Mouse (Mus musculus): ENCODE measurements around the gene Ldhc. TPM values are rescaled to one million over a fixed set of nuclear protein-coding genes. Genes with fewer than 3 reads are reported as not detected.

The Ldhc gene
- total RNA-seq, 2 experiments from 2014 or later = 1.0 to 2.3 TPM

GRCm38 (mm10) chr7:46899343-46899742, 38.3 kb downstream of the Ldhc start:
- no peak for ATAC-seq (ENCODE audit: poor library complexity, severe bottlenecking)

- peak; percentile 60 for ATAC-seq (ENCODE audit: poor library complexity, severe bottlenecking)
Observed at GRCm38 (mm10) chr7:46911250-46911649, 50.2 kb downstream of the Ldhc start.

GRCm38 (mm10) chr7:46916376-46916775, 55.4 kb downstream of the Ldhc start:
- no peak for ATAC-seq (ENCODE audit: poor library complexity, severe bottlenecking)

- no peak for ATAC-seq (ENCODE audit: poor library complexity, severe bottlenecking)
Observed at GRCm38 (mm10) chr7:46918678-46919371, 57.8 kb downstream of the Ldhc start.

DNA sequence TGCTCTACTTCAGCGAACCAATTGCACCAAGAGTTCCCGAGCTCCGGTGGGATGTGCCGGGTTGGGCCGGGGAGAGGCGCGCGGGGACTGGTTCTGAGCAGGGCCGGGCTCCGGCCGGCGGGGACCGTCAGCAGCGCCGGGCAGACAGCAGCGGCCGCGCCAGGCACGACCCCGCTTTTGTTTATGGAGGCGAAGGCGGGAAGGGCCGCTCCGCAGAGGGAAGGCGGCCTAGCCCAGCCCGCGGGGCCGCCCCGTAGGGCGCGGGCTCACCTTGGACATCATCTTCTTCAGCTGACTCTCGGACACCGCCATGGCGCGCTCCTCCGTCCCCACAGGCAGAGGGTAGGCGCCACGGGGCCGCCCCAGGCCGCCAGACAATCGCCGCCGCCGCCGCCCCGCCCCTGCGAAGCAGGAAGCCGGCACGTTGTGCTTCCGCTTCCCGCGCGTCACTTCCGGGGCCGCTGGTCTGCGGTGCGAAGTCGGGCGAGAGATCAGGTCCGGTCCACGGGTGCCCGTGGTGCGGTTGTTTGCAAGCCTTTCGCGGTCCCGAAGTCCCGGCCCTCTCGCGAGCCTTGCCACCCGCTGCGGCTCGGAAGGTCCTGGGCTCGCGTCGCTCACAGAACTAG, 58.7 kb downstream of the Ldhc start, which contains the start of gene Tsg101:
TSS of gene Tsg101 (minus strand) at position 419 of the 626 bp plus-strand sequence.
- peak; percentile 96 for ATAC-seq (ENCODE audit: poor library complexity, severe bottlenecking)

- ATAC-seq (ENCODE audit: poor library complexity, severe bottlenecking) = no peak
Observed at GRCm38 (mm10) chr7:46922075-46922474, 61.1 kb downstream of the Ldhc start.

Other genes with a start within 250 kb of the Ldhc start
- 4.1 and 8.3 TPM in 2 replicates for gene Sergef, start 221.4 kb upstream of the Ldhc start, total RNA-seq (2015)
- 8.3 and 9.3 TPM in 2 replicates for gene Sergef, start 221.4 kb upstream of the Ldhc start, total RNA-seq (2017)
- gene Tph1, start 188.7 kb upstream of the Ldhc start, total RNA-seq (2015) = not detected in 2 replicates
- gene Tph1, start 188.7 kb upstream of the Ldhc start, total RNA-seq (2017) = not detected in 2 replicates
- gene Saal1, start 150.5 kb upstream of the Ldhc start, total RNA-seq (2015) = 12.1 and 12.3 TPM in 2 replicates
- 9.9 and 12.5 TPM in 2 replicates for gene Saal1, start 150.5 kb upstream of the Ldhc start, total RNA-seq (2017)
- 0.52 and 0.87 TPM in 2 replicates for gene Saa3, start 145.5 kb upstream of the Ldhc start, total RNA-seq (2015)
- gene Saa3, start 145.5 kb upstream of the Ldhc start, total RNA-seq (2017) = 1.8 and 2.0 TPM in 2 replicates
- gene Saa4, start 128.6 kb upstream of the Ldhc start, total RNA-seq (2015) = not detected in 2 replicates
- not detected in 2 replicates for gene Saa4, start 128.6 kb upstream of the Ldhc start, total RNA-seq (2017)
- gene Saa1, start 118.2 kb upstream of the Ldhc start, total RNA-seq (2015) = not detected in 2 replicates
- gene Saa1, start 118.2 kb upstream of the Ldhc start, total RNA-seq (2017) = not detected in 2 replicates
- not detected in 2 replicates for gene Saa2, start 109.4 kb upstream of the Ldhc start, total RNA-seq (2015)
- gene Saa2, start 109.4 kb upstream of the Ldhc start, total RNA-seq (2017) = not detected in 2 replicates
- 26.0 and 27.1 TPM in 2 replicates for gene Hps5, start 65.1 kb upstream of the Ldhc start, total RNA-seq (2015)
- 58.8 and 61.3 TPM in 2 replicates for gene Hps5, start 65.1 kb upstream of the Ldhc start, total RNA-seq (2017)
- gene Gtf2h1, start 65.1 kb upstream of the Ldhc start, total RNA-seq (2015) = 36.6 and 40.0 TPM in 2 replicates
- 70.2 and 74.8 TPM in 2 replicates for gene Gtf2h1, start 65.1 kb upstream of the Ldhc start, total RNA-seq (2017)
- 278 and 286 TPM in 2 replicates for gene Ldha, start 19.7 kb upstream of the Ldhc start, total RNA-seq (2015)
- 212 and 223 TPM in 2 replicates for gene Ldha, start 19.7 kb upstream of the Ldhc start, total RNA-seq (2017)
- gene Tsg101, start 58.8 kb downstream of the Ldhc start, total RNA-seq (2015) = 94.3 and 96.9 TPM in 2 replicates
- gene Tsg101, start 58.8 kb downstream of the Ldhc start, total RNA-seq (2017) = 43.6 and 58.2 TPM in 2 replicates
- gene Uevld, start 97.3 kb downstream of the Ldhc start, total RNA-seq (2015) = 18.0 and 18.2 TPM in 2 replicates
- gene Uevld, start 97.3 kb downstream of the Ldhc start, total RNA-seq (2017) = 14.1 and 16.2 TPM in 2 replicates
- 2.3 TPM in 1 of 2 replicates, not detected in the other for gene Gm9999, start 122.4 kb downstream of the Ldhc start, total RNA-seq (2015)
- gene Gm9999, start 122.4 kb downstream of the Ldhc start, total RNA-seq (2017) = not detected in 2 replicates
- gene Spty2d1, start 147.2 kb downstream of the Ldhc start, total RNA-seq (2015) = 40.7 and 45.3 TPM in 2 replicates
- gene Spty2d1, start 147.2 kb downstream of the Ldhc start, total RNA-seq (2017) = 35.4 and 42.0 TPM in 2 replicates
- 10.3 and 12.7 TPM in 2 replicates for gene Tmem86a, start 189.4 kb downstream of the Ldhc start, total RNA-seq (2015)
- gene Tmem86a, start 189.4 kb downstream of the Ldhc start, total RNA-seq (2017) = 6.3 and 6.4 TPM in 2 replicates